Mouse (Mus musculus) urinary bladder, postnatal 14 days (tissue): ENCODE data around the gene Olfr508.
"Not testable (repeated sequence)": the region's sequence is repeated elsewhere in the genome, so short reads cannot be mapped to it uniquely, and the experiment has no call there.

Experiments
- DNase-seq: peaks from one replicate; pipeline ENCODE4 v3.0.0; 2021; ENCODE audit warnings: low spot score

Olfr508 gene

GRCm38 (mm10) chr7:108629694-108630093 lies at the start of gene Olfr508:
Olfr508 (plus strand) TSS chr7:108629994.
- DNase-seq: no peak

GRCm38 (mm10) chr7:108589797-108590196 lies 40.0 kb upstream of the Olfr508 start:
- no peak for DNase-seq

GRCm38 (mm10) chr7:108601916-108602315 lies 27.9 kb upstream of the Olfr508 start:
- not testable (repeated sequence) for DNase-seq

GRCm38 (mm10) chr7:108610487-108610886 lies 19.3 kb upstream of the Olfr508 start, which contains the start of gene Olfr506:
Olfr506 (plus strand) TSS chr7:108610787.
- no peak for DNase-seq

- no peak for DNase-seq
Observed at GRCm38 (mm10) chr7:108614110-108614509, 15.7 kb upstream of the Olfr508 start.

- DNase-seq: not testable (repeated sequence)
Observed at GRCm38 (mm10) chr7:108616781-108617180, 13.0 kb upstream of the Olfr508 start.

GRCm38 (mm10) chr7:108621514-108621913 lies 8.3 kb upstream of the Olfr508 start, which contains the start of gene Olfr507:
Olfr507 (plus strand) TSS chr7:108621814.
- no peak for DNase-seq

- DNase-seq: no peak
Observed at GRCm38 (mm10) chr7:108651806-108652205, 22.0 kb downstream of the Olfr508 start, which contains the start of gene Olfr509. Olfr509 (minus strand) TSS chr7:108651906.

- no peak for DNase-seq
Observed at GRCm38 (mm10) chr7:108662419-108662818, 32.6 kb downstream of the Olfr508 start.

GRCm38 (mm10) chr7:108666118-108666517 lies 36.3 kb downstream of the Olfr508 start, which contains the start of gene Olfr510:
Olfr510 (plus strand) TSS chr7:108666418.
- DNase-seq: no peak

GRCm38 (mm10) chr7:108671058-108671457 lies 41.3 kb downstream of the Olfr508 start:
- DNase-seq: no peak

- DNase-seq: no peak
Observed at GRCm38 (mm10) chr7:108678886-108679285, 49.1 kb downstream of the Olfr508 start.
